ENCODE assay signal across 9 mouse cellular contexts in the genomic region with DNA sequence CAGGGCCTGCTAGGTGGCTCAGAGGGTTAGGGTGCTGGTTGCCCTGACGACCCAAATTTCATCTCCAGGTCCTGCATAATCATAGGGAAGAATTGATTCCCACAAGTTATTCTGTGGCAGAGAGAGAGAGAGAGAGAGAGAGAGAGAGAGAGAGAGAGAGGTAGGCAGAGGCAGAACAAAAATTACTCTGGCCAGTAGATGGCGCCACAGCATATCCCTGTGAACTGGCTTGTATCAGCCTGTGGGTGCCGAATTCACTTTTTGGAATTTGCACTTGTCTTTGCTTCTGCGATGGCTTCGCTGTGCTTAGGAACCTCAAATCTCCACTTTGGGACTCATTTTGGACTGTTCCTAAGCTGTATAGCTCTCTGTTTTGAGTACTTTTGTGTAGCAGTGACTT. TPM values are rescaled to one million over a fixed set of nuclear protein-coding genes. Genes with fewer than 3 reads are reported as not detected.
DNase-seq lines count a peak whose midpoint lies in the region; ATAC-seq and TF ChIP-seq lines count a peak whose summit lies in the region.
"Had no signal": no experiment of that assay in that cellular context is flagged by ENCODE, and none has a peak within 500 bp of the region (broad histone marks: within the 10 kb centered on the region; RNA-seq: fewer than 3 reads in every experiment).

No protein-coding gene starts in this region.

- no peak for ATAC-seq in liver, postnatal 0 days

- H3K9me3 ChIP-seq in ES-Bruce4 (replicated peaks; ENCODE audit: control insufficient read depth, insufficient read depth, low read length, poor library complexity, severe bottlenecking), result no peaks in the 10 kb centered on the region
- no peaks in the 10 kb centered on the region for H3K9me3 ChIP-seq in liver, postnatal 0 days (ENCODE audit: low read length)
- H3K9me3 ChIP-seq: limb, embryonic 15.5 days had no signal

- H3K27ac ChIP-seq in ES-Bruce4 (ENCODE audit: insufficient read depth, low read length), result no peak overlapping the region
- H3K27ac ChIP-seq in liver, postnatal 0 days (ENCODE audit: low read depth), result no peak overlapping the region
- H3K27ac ChIP-seq: limb, embryonic 15.5 days had no signal

- no peak overlapping the region for H3K9ac ChIP-seq in ES-Bruce4 (ENCODE audit: low read depth, poor library complexity, severe bottlenecking)
- H3K9ac ChIP-seq in liver, postnatal 0 days (replicated peaks), result no peak overlapping the region
- H3K9ac ChIP-seq: limb, embryonic 15.5 days had no signal

- H3K27me3 ChIP-seq in ES-Bruce4 (ENCODE audit: control insufficient read depth, insufficient read depth, low read length, poor library complexity, severe bottlenecking), result no peaks in the 10 kb centered on the region
- H3K27me3 ChIP-seq in liver, postnatal 0 days (ENCODE audit: insufficient read depth, low read length), result no peaks in the 10 kb centered on the region
- H3K27me3 ChIP-seq: limb, embryonic 15.5 days had no signal

- TF ChIP-seq CTCF in ES-Bruce4 (IDR thresholded peaks at IDR 0.05; ENCODE audit: low read depth, low read length), result peak; percentile 66
- peak; percentile 84 for TF ChIP-seq CTCF in liver, postnatal 0 days (IDR thresholded peaks at IDR 0.05; ENCODE audit: low read depth)

- peak; percentile 82 for DNase-seq in A20 (ENCODE audit: low read depth, low spot score)
- DNase-seq in c-Kit-positive CD71-positive TER-119-positive erythroid progenitor cells, embryonic 14.5 days (ENCODE audit: low spot score), result peak; percentile 66
- peak; percentile 80 for DNase-seq in gastrocnemius, postnatal 10 days
- DNase-seq in kidney, postnatal 4 days, result peak; percentile 85 to 88
- DNase-seq in liver, postnatal 0 days, result peak; percentile 81
- DNase-seq in retina, postnatal 7 days (ENCODE audit: low read depth, low spot score), result peak; percentile 69
- peak; percentile 43 for DNase-seq in yolk sac, embryonic 10.5 days (ENCODE audit: low spot score)

- 0 out of 2 replicates have a peak overlapping the region, but pooled peaks have one; percentile 33 for H3K4me2 ChIP-seq in liver, postnatal 0 days (ENCODE audit: low read depth, low read length)
- H3K4me2 ChIP-seq: limb, embryonic 15.5 days had no signal

- H3K4me1 ChIP-seq in ES-Bruce4 (ENCODE audit: control insufficient read depth, insufficient read depth, low read length), result no peaks in the 10 kb centered on the region
- H3K4me1 ChIP-seq in liver, postnatal 0 days (ENCODE audit: insufficient read depth), result peaks cover 6% of the 10 kb centered on the region

- 8% methylated on average over 5 of the region's 5 CpGs for WGBS in liver, postnatal 0 days (ENCODE audit: insufficient replicate concordance)

- no peaks in the 10 kb centered on the region for H3K36me3 ChIP-seq in ES-Bruce4 (ENCODE audit: control insufficient read depth, insufficient read depth, low read length, poor library complexity, severe bottlenecking)
- no peaks in the 10 kb centered on the region for H3K36me3 ChIP-seq in liver, postnatal 0 days (replicated peaks; ENCODE audit: insufficient read depth, low read length)
- H3K36me3 ChIP-seq: limb, embryonic 15.5 days had no signal

- no peak for TF ChIP-seq EP300 in ES-Bruce4 (IDR thresholded peaks at IDR 0.05; ENCODE audit: insufficient read depth, low read depth, low read length)
- no peak for TF ChIP-seq EP300 in liver, postnatal 0 days (IDR thresholded peaks at IDR 0.05; ENCODE audit: low read depth)

- H3K4me3 ChIP-seq in ES-Bruce4 (ENCODE audit: low read depth, low read length), result no peak overlapping the region
- no peak overlapping the region for H3K4me3 ChIP-seq in liver, postnatal 0 days (ENCODE audit: low read depth, low read length)
- H3K4me3 ChIP-seq: limb, embryonic 15.5 days had no signal

- TF ChIP-seq POLR2A in ES-Bruce4 (IDR thresholded peaks at IDR 0.05; ENCODE audit: insufficient read depth, low read length), result no peak

RNA-seq across cellular contexts. Expression of a gene that starts 4.8 kb away (rescaled TPM):
- polyA plus RNA-seq in ES-Bruce4 (2011; ENCODE audit: insufficient read depth, insufficient read length, low read depth, missing spikeins), result 27.2 and 28.9 TPM in 2 replicates
- 10 to 100 TPM; 35.0 to 37.5 TPM for total RNA-seq in gastrocnemius, postnatal 10 days (2021)
- polyA plus RNA-seq in liver, postnatal 0 days (2015; fragmentation: Nextera tagmentation; extraction: Ambion mirVana), result 32.8 and 34.6 TPM in 2 replicates

RNA-seq across cellular contexts. Expression of a gene that starts 18.7 kb away (rescaled TPM):
- polyA plus RNA-seq in ES-Bruce4 (2011; ENCODE audit: insufficient read depth, insufficient read length, low read depth, missing spikeins), result 22.3 and 23.8 TPM in 2 replicates
- 10 to 100 TPM; 10.6 to 11.6 TPM for total RNA-seq in gastrocnemius, postnatal 10 days (2021)
- polyA plus RNA-seq in liver, postnatal 0 days (2015; fragmentation: Nextera tagmentation; extraction: Ambion mirVana), result 12.5 and 12.8 TPM in 2 replicates

RNA-seq across cellular contexts. Expression of a gene that starts 23.3 kb away (rescaled TPM):
- polyA plus RNA-seq in ES-Bruce4 (2011; ENCODE audit: insufficient read depth, insufficient read length, low read depth, missing spikeins), result 0.38 and 0.57 TPM in 2 replicates
- total RNA-seq in gastrocnemius, postnatal 10 days (2021), result under 1 TPM; 0.05 to 0.11 TPM
- polyA plus RNA-seq in liver, postnatal 0 days (2015; fragmentation: Nextera tagmentation; extraction: Ambion mirVana), result not detected in 2 replicates

RNA-seq across cellular contexts. Expression of a gene that starts 40.4 kb away (rescaled TPM):
- polyA plus RNA-seq in ES-Bruce4 (2011; ENCODE audit: insufficient read depth, insufficient read length, low read depth, missing spikeins), result 0.93 and 1.2 TPM in 2 replicates
- under 1 TPM; 0.66 to 0.75 TPM for total RNA-seq in gastrocnemius, postnatal 10 days (2021)
- not detected in 2 replicates for polyA plus RNA-seq in liver, postnatal 0 days (2015; fragmentation: Nextera tagmentation; extraction: Ambion mirVana)
